Mouse (Mus musculus) heart, embryonic 13.5 days (tissue): Measurements from ENCODE around the gene Prr23a2. TPM values are rescaled to one million over a fixed set of nuclear protein-coding genes. Genes with fewer than 3 reads are reported as not detected.
"Not testable (repeated sequence)": the region's sequence is repeated elsewhere in the genome, so short reads cannot be mapped to it uniquely, and the experiment has no call there.

ENCODE experiments used
- ATAC-seq: fragments of 200-750 bp; cut with Nextera tagmentation; 2 replicates; pipeline ENCODE4 v1.8.0; 2017; ENCODE audit warnings: moderate TSS enrichment; ENCODE audit not compliant: insufficient number of reproducible peaks, low FRiP score, low TSS enrichment; ENCODE audit errors: extremely low read depth
- H3K27ac ChIP-seq: fragments of 300-500 bp; sonication (generic); replicated peaks from 2 replicates; pipeline ENCODE4 v1.5.1; 2015; ENCODE audit warnings: moderate library complexity, mild to moderate bottlenecking, inconsistent platforms
- H3K27me3 ChIP-seq: fragments of 300-500 bp; sonication (generic); replicated peaks from 2 replicates; pipeline ENCODE4 v1.6.1; 2015; ENCODE audit warnings: mild to moderate bottlenecking, inconsistent platforms
- H3K36me3 ChIP-seq: fragments of 300-500 bp; sonication (generic); 2 replicates; pipeline ENCODE4 v1.6.1; 2015; ENCODE audit warnings: mild to moderate bottlenecking, inconsistent platforms
- H3K4me1 ChIP-seq: fragments of 300-500 bp; sonication (generic); 2 replicates; pipeline ENCODE4 v1.6.1; 2015; ENCODE audit warnings: inconsistent platforms
- H3K4me2 ChIP-seq: fragments of 300-500 bp; sonication (generic); 2 replicates; pipeline ENCODE4 v1.6.1; 2015; ENCODE audit warnings: inconsistent platforms, mild to moderate bottlenecking, moderate library complexity
- H3K4me3 ChIP-seq: fragments of 300-500 bp; sonication (generic); 2 replicates; pipeline ENCODE4 v1.5.1; 2015; ENCODE audit warnings: moderate library complexity, mild to moderate bottlenecking, inconsistent platforms
- H3K9ac ChIP-seq: fragments of 300-500 bp; sonication (generic); 2 replicates; pipeline ENCODE4 v1.6.1; 2015; ENCODE audit warnings: inconsistent platforms, mild to moderate bottlenecking, moderate library complexity
- H3K9me3 ChIP-seq: fragments of 300-500 bp; sonication (generic); 2 replicates; pipeline ENCODE4 v1.6.1; 2016; ENCODE audit warnings: inconsistent platforms
- WGBS: fragments of 180-500 bp; shearing (Covaris S2); methylation state at CpG from one replicate; pipeline ENCODE4 v1.1.7; 2015; ENCODE audit warnings: mixed read lengths; 5-methylcytosine and 5-hydroxymethylcytosine counted together
- polyA plus RNA-seq: library from polyadenylated mRNA; unstranded; fragments of >200 nt; fragmentation: Nextera tagmentation; extraction: Ambion mirVana; gene quantifications from 2 replicates; pipeline ENCODE4 v1.2.1, GENCODE M21; 2015

The Prr23a2 gene
- not detected in 2 replicates for polyA plus RNA-seq

- Histone ChIP-seq H3K4me2 (no peak within 1 kb of the TSS), H3K9ac (no peak within 1 kb of the TSS), H3K27me3 (no peaks in the 10 kb centered on the region), H3K27ac (no peak within 1 kb of the TSS), H3K4me3 (no peak within 1 kb of the TSS), H3K4me1 (no peaks in the 10 kb centered on the region), H3K9me3 (no peaks in the 10 kb centered on the region), H3K36me3 (no peaks in the 10 kb centered on the region)
- no peak for ATAC-seq
- WGBS: 59% methylated on average over 18 of the region's 18 CpGs
These were observed at the start of gene Prr23a2 for GRCm38 (mm10) chr9:98856210-98856609. TSS of gene Prr23a2 (plus strand) at chr9:98856494.

- Histone ChIP-seq H3K4me1 (no peaks in the 10 kb centered on the region), H3K4me2 (no peak overlapping the region), H3K27ac (no peak overlapping the region), H3K9ac (no peak overlapping the region), H3K27me3 (peaks cover 18% of the 10 kb centered on the region; the same call in 1 of the 2 replicates), H3K36me3 (no peaks in the 10 kb centered on the region), H3K9me3 (no peaks in the 10 kb centered on the region), H3K4me3 (no peak overlapping the region)
- WGBS: 80% methylated on average over 8 of the region's 8 CpGs
- no peak for ATAC-seq
These were observed 48.7 kb upstream of the Prr23a2 start for GRCm38 (mm10) chr9:98807631-98808030.

GRCm38 (mm10) chr9:98809526-98809925, 46.8 kb upstream of the Prr23a2 start:
- ATAC-seq, H3K9ac ChIP-seq, H3K4me1 ChIP-seq, H3K27ac ChIP-seq, H3K36me3 ChIP-seq, H3K4me2 ChIP-seq, H3K4me3 ChIP-seq, H3K9me3 ChIP-seq: not testable (repeated sequence)
- 67% methylated on average over 2 of the region's 2 CpGs for WGBS
- peaks cover 24% of the 10 kb centered on the region; the same call in 1 of the 2 replicates for H3K27me3 ChIP-seq

GRCm38 (mm10) chr9:98816066-98816465, 40.2 kb upstream of the Prr23a2 start:
- no peak overlapping the region for H3K27ac ChIP-seq
- H3K4me2 ChIP-seq: no peak overlapping the region
- no peaks in the 10 kb centered on the region for H3K36me3 ChIP-seq
- no peak overlapping the region for H3K4me3 ChIP-seq
- no peak for ATAC-seq
- H3K27me3 ChIP-seq: peaks cover 15% of the 10 kb centered on the region; the same call in 1 of the 2 replicates
- H3K9ac ChIP-seq: no peak overlapping the region
- H3K4me1 ChIP-seq: no peaks in the 10 kb centered on the region
- WGBS: 66% methylated on average over 3 of the region's 3 CpGs
- no peaks in the 10 kb centered on the region for H3K9me3 ChIP-seq

GRCm38 (mm10) chr9:98817592-98817991, 38.7 kb upstream of the Prr23a2 start:
- Histone ChIP-seq H3K4me2 (no peak overlapping the region), H3K27me3 (peaks cover 18% of the 10 kb centered on the region; the same call in 1 of the 2 replicates), H3K36me3 (no peaks in the 10 kb centered on the region), H3K9me3 (no peaks in the 10 kb centered on the region), H3K4me1 (peaks cover 5% of the 10 kb centered on the region; the same call in 1 of the 2 replicates), H3K4me3 (no peak overlapping the region), H3K27ac (no peak overlapping the region), H3K9ac (no peak overlapping the region)
- ATAC-seq: no peak
- 75% methylated on average over 7 of the region's 7 CpGs for WGBS

GRCm38 (mm10) chr9:98818971-98819370, 37.3 kb upstream of the Prr23a2 start:
- no peaks in the 10 kb centered on the region for H3K9me3 ChIP-seq
- peaks cover 14% of the 10 kb centered on the region; the same call in 1 of the 2 replicates for H3K27me3 ChIP-seq
- ATAC-seq: no peak
- H3K9ac ChIP-seq: no peak overlapping the region
- WGBS: 60% methylated on average over 5 of the region's 5 CpGs
- H3K27ac ChIP-seq: no peak overlapping the region
- no peak overlapping the region for H3K4me3 ChIP-seq
- no peak overlapping the region for H3K4me2 ChIP-seq
- no peaks in the 10 kb centered on the region for H3K36me3 ChIP-seq
- peaks cover 5% of the 10 kb centered on the region; the same call in 1 of the 2 replicates for H3K4me1 ChIP-seq

GRCm38 (mm10) chr9:98819481-98819880, 36.8 kb upstream of the Prr23a2 start:
- no peak overlapping the region for H3K4me2 ChIP-seq
- H3K27ac ChIP-seq: no peak overlapping the region
- no peak for ATAC-seq
- H3K9ac ChIP-seq: no peak overlapping the region
- no peaks in the 10 kb centered on the region for H3K36me3 ChIP-seq
- H3K4me1 ChIP-seq: peaks cover 5% of the 10 kb centered on the region; the same call in 1 of the 2 replicates
- WGBS: 73% methylated on average over 2 of the region's 2 CpGs
- peaks cover 9% of the 10 kb centered on the region; the same call in 1 of the 2 replicates for H3K27me3 ChIP-seq
- H3K4me3 ChIP-seq: no peak overlapping the region
- no peaks in the 10 kb centered on the region for H3K9me3 ChIP-seq

GRCm38 (mm10) chr9:98820461-98820860, 35.8 kb upstream of the Prr23a2 start:
- H3K4me3 ChIP-seq: no peak overlapping the region
- H3K4me2 ChIP-seq: no peak overlapping the region
- H3K4me1 ChIP-seq: peaks cover 5% of the 10 kb centered on the region; the same call in 1 of the 2 replicates
- no peak overlapping the region for H3K9ac ChIP-seq
- no peaks in the 10 kb centered on the region for H3K9me3 ChIP-seq
- no peak for ATAC-seq
- no peak overlapping the region for H3K27ac ChIP-seq
- WGBS: 79% methylated on average over 4 of the region's 4 CpGs
- no peaks in the 10 kb centered on the region for H3K36me3 ChIP-seq
- H3K27me3 ChIP-seq: peaks cover 8% of the 10 kb centered on the region; the same call in 1 of the 2 replicates

- Histone ChIP-seq H3K9ac (no peak overlapping the region), H3K9me3 (no peaks in the 10 kb centered on the region), H3K4me1 (peaks cover 5% of the 10 kb centered on the region; the same call in 1 of the 2 replicates), H3K27me3 (peaks cover 8% of the 10 kb centered on the region; the same call in 1 of the 2 replicates), H3K27ac (no peak overlapping the region), H3K4me3 (no peak overlapping the region), H3K36me3 (no peaks in the 10 kb centered on the region), H3K4me2 (no peak overlapping the region)
- no peak for ATAC-seq
These were observed 35.2 kb upstream of the Prr23a2 start for GRCm38 (mm10) chr9:98821067-98821466.

GRCm38 (mm10) chr9:98823805-98824204, 32.5 kb upstream of the Prr23a2 start:
- no peak overlapping the region for H3K4me2 ChIP-seq
- H3K9ac ChIP-seq: no peak overlapping the region
- WGBS: 85% methylated on average over 7 of the region's 7 CpGs
- peaks cover 5% of the 10 kb centered on the region; the same call in 1 of the 2 replicates for H3K4me1 ChIP-seq
- no peak overlapping the region for H3K27ac ChIP-seq
- no peaks in the 10 kb centered on the region for H3K9me3 ChIP-seq
- H3K36me3 ChIP-seq: no peaks in the 10 kb centered on the region
- H3K27me3 ChIP-seq: peaks cover 8% of the 10 kb centered on the region; the same call in 1 of the 2 replicates
- no peak overlapping the region for H3K4me3 ChIP-seq
- ATAC-seq: no peak

- no peaks in the 10 kb centered on the region for H3K4me1 ChIP-seq
- no peaks in the 10 kb centered on the region for H3K27me3 ChIP-seq
- H3K9ac ChIP-seq: no peak overlapping the region
- ATAC-seq: no peak
- no peaks in the 10 kb centered on the region for H3K9me3 ChIP-seq
- H3K4me2 ChIP-seq: no peak overlapping the region
- H3K4me3 ChIP-seq: no peak overlapping the region
- 29% methylated on average over 5 of the region's 5 CpGs for WGBS
- H3K36me3 ChIP-seq: no peaks in the 10 kb centered on the region
- H3K27ac ChIP-seq: no peak overlapping the region
These were observed 26.8 kb upstream of the Prr23a2 start for GRCm38 (mm10) chr9:98829508-98829907.

GRCm38 (mm10) chr9:98837537-98838074, 18.7 kb upstream of the Prr23a2 start:
- ATAC-seq: no peak
- H3K27ac ChIP-seq: no peak overlapping the region
- H3K9me3 ChIP-seq: no peaks in the 10 kb centered on the region

More at GRCm38 (mm10) chr9:98837537-98838074, 18.7 kb upstream of the Prr23a2 start:
- Histone ChIP-seq H3K4me2 (no peak overlapping the region), H3K36me3 (no peaks in the 10 kb centered on the region), H3K27me3 (peaks cover 10% of the 10 kb centered on the region; the same call in 1 of the 2 replicates), H3K4me3 (no peak overlapping the region), H3K4me1 (no peaks in the 10 kb centered on the region), H3K9ac (no peak overlapping the region)
- WGBS: 74% methylated on average over 7 of the region's 7 CpGs
